Mouse (Mus musculus): ENCODE measurements around the gene Adam17. TPM values are rescaled to one million over a fixed set of nuclear protein-coding genes. Genes with fewer than 3 reads are reported as not detected.

Gene Adam17
- 34.5 and 38.1 TPM in 2 replicates for polyA plus RNA-seq (2012; rRNA removed)

GRCm38 (mm10) chr12:21373100-21373819 lies at the start of gene Adam17:
TSS of gene Adam17 (minus strand) at chr12:21373632.

GRCm38 (mm10) chr12:21417100-21418070 lies 44.0 kb upstream of the Adam17 start, which contains the start of gene Ywhaq:
TSS of gene Ywhaq (minus strand) at chr12:21417637.

GRCm38 (mm10) chr12:21315923-21316868 lies 57.2 kb downstream of the Adam17 start, which contains the start of gene Iah1:
TSS of gene Iah1 (plus strand) at chr12:21316389.

GRCm38 (mm10) chr12:21286243-21286622 lies 87.2 kb downstream of the Adam17 start, which contains the start of gene Itgb1bp1:
TSS of gene Itgb1bp1 (minus strand) at chr12:21286284.

GRCm38 (mm10) chr12:21284761-21285441 lies 88.5 kb downstream of the Adam17 start, which contains the start of gene Cpsf3:
TSS of gene Cpsf3 (plus strand) at chr12:21285391.

Other genes with a start within 250 kb of the Adam17 start
- gene Cpsf3, start 88.2 kb downstream of the Adam17 start, polyA plus RNA-seq (2012; rRNA removed) = 87.2 and 99.7 TPM in 2 replicates
- gene Itgb1bp1, start 87.3 kb downstream of the Adam17 start, polyA plus RNA-seq (2012; rRNA removed) = 22.4 and 28.4 TPM in 2 replicates
- gene Iah1, start 57.2 kb downstream of the Adam17 start, polyA plus RNA-seq (2012; rRNA removed) = 50.1 and 51.1 TPM in 2 replicates
- 375 and 449 TPM in 2 replicates for gene Ywhaq, start 44.0 kb upstream of the Adam17 start, polyA plus RNA-seq (2012; rRNA removed)